Mouse (Mus musculus): ENCODE results near the gene Prkce. TPM values are rescaled to one million over a fixed set of nuclear protein-coding genes. Genes with fewer than 3 reads are reported as not detected.

Prkce gene
- polyA plus RNA-seq, 1 experiment from 2014 or later = 9.0 TPM

DNA sequence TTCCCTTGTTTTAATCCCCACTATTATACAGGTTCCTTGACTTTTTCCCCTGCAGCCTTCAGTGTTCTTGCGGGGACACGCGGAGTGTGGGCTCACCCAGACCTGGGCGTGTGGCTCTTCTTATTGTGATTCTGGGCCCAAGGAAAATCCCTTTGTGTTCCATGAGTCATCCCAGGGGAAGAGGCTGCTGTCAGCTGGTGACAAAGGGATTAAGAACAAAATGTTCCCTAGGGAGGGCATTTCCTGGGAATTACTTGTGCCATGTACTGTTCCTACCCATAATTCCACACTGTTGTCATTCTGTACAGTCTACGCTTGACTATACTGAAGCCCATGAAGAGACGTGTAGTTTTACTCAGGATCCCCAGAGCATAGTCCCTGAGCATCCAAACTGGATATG lies 10.6 kb upstream of the Prkce start:
- 75% methylated on average over 6 of the region's 6 CpGs for WGBS
- Histone ChIP-seq H3K4me2 (no peak overlapping the region), H3K9me3 (no peaks in the 10 kb centered on the region)

DNA sequence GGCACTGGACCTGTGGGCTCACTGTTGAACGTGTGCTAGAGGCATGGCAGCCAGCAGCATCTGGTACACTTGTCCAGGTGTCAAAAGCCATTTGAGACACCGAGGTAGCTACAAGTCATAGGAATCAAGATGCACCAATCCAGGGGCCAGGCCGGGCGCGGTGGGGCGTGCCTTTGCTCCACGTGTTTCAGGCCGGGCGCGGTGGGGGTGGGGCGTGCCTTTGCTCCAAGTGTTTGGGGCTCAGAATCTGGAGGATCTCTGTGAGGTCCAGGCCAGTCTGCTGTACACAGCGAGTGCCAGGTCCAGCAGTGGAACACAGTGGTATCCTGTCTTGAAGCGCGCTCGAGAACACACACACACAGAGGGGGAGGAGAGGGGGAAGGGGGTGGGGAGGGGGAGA lies 4.9 kb upstream of the Prkce start:
- ATAC-seq (ENCODE audit: insufficient number of reproducible peaks, insufficient read depth, low FRiP score, low TSS enrichment, low read depth) = no peak
- Histone ChIP-seq H3K27ac (no peak overlapping the region), H3K36me3 (no peaks in the 10 kb centered on the region), H3K27me3 (no peaks in the 10 kb centered on the region), H3K9me3 (no peaks in the 10 kb centered on the region), H3K4me2 (no peak overlapping the region), H3K9ac (no peak overlapping the region), H3K4me1 (peaks cover 14% of the 10 kb centered on the region; the same call in 1 of the 2 replicates), H3K4me3 (no peak overlapping the region)
- WGBS = 46% methylated on average over 15 of the region's 15 CpGs

More for the DNA sequence above, 10.6 kb upstream of the Prkce start:
- Histone ChIP-seq H3K36me3 (no peaks in the 10 kb centered on the region), H3K27me3 (no peaks in the 10 kb centered on the region), H3K4me3 (no peak overlapping the region), H3K27ac (no peak overlapping the region), H3K4me1 (peaks cover 5% of the 10 kb centered on the region; the same call in 1 of the 2 replicates), H3K9ac (no peak overlapping the region)
- no peak for ATAC-seq (ENCODE audit: insufficient number of reproducible peaks, insufficient read depth, low FRiP score, low TSS enrichment, low read depth)

DNA sequence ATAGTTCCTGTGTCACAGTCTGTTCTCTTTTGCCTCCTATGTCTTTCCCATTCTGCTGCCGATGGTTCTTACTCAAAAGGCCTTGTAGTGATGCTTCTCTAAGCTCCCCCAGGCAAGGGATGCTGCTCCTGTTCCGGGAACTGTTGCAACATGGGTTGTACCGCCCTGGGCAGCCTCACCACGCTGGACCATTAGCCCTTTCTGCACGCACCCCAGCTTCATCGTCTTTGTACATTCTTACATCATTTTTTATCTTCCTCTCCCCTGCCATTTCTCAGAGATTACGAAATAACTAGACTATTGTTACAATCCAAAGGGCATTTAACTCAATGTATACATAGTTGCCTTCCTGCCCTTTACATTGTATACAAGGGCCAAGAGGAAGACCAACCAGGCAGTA lies 3.2 kb upstream of the Prkce start:
- Histone ChIP-seq H3K4me1 (peaks cover 25% of the 10 kb centered on the region), H3K4me3 (no peak overlapping the region), H3K9me3 (no peaks in the 10 kb centered on the region), H3K9ac (no peak overlapping the region), H3K4me2 (no peak overlapping the region), H3K27ac (no peak overlapping the region), H3K36me3 (no peaks in the 10 kb centered on the region), H3K27me3 (no peaks in the 10 kb centered on the region)
- 77% methylated on average over 7 of the region's 7 CpGs for WGBS
- no peak for ATAC-seq (ENCODE audit: insufficient number of reproducible peaks, insufficient read depth, low FRiP score, low TSS enrichment, low read depth)

DNA sequence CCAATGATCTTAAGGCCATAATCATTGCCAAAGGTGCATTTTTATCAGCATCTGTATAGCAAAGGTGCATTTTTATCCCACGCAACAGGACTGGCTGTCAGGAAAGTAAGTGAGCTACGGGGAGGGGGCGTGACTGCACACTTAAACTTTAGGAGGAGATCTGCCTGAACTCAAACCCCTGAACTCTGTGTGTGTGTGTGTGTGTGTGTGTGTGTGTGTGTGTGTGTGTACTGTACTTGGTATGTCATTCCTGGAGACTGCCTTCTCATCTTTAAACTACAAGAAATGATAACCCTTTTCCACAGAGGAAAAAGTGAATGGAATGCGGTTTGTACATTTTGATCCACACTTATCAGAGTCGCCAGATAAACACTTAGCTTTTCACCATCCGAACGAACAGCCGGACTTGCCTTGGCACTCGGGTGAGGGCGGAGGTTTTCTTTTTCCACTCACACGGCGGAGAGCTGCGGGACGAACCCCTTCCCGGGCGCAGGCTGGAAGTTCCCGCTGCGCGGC lies 1.5 kb upstream of the Prkce start:
- Histone ChIP-seq H3K4me3 (peak overlapping the region; percentile 75), H3K4me1 (peaks cover 42% of the 10 kb centered on the region), H3K27me3 (no peaks in the 10 kb centered on the region), H3K36me3 (no peaks in the 10 kb centered on the region), H3K9me3 (no peaks in the 10 kb centered on the region), H3K27ac (peak overlapping the region; percentile 98), H3K9ac (peak overlapping the region; percentile 92), H3K4me2 (peak overlapping the region; percentile 97)
- no peak for ATAC-seq (ENCODE audit: insufficient number of reproducible peaks, insufficient read depth, low FRiP score, low TSS enrichment, low read depth)
- WGBS = under 1% methylated on average over 19 of the region's 19 CpGs

DNA sequence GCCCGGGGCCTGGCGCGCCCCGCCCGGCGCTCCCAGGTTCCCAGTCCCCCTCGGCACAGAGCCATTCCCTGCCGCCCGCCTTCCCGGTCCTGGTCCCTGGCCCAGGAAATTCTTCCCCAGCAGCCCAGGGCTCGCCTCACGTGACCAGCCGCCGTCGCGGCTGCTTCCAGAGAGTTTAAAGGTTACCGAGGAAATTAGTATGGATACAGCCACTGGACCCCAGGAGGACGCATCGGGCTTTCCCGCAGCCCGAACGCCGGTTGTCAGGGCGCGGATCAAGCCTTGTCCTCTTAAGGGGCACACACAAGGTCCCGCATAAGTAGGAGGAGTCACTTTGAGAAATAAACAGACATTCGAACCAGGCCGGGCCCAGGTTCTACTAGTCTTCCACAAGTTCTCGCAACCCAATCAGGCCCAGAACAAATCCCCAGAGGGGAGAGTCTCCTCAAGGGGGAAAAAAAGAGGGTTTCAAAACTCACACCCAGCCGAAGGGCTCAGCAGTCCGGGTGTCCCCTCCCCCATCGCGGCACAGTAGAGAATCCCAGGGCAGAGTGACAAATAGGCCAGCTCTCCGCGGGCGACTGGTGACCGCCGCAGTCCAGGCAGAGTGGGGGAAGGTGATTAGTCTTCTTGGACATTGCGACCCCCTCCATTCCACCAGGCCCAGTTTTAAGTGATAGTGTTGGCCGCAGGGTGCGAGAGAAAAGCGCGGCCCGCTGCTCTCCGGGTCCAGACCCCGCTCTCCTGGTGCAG lies 842 bp upstream of the Prkce start:
- Histone ChIP-seq H3K9me3 (no peaks in the 10 kb centered on the region), H3K36me3 (no peaks in the 10 kb centered on the region), H3K4me3 (peak overlapping the region; percentile 75), H3K27ac (peak overlapping the region; percentile 98), H3K9ac (peak overlapping the region; percentile 92), H3K4me1 (peaks cover 41% of the 10 kb centered on the region), H3K4me2 (peak overlapping the region; percentile 97), H3K27me3 (no peaks in the 10 kb centered on the region)
- peak; percentile 50 for ATAC-seq (ENCODE audit: insufficient number of reproducible peaks, insufficient read depth, low FRiP score, low TSS enrichment, low read depth)
- WGBS = under 1% methylated on average over 46 of the region's 46 CpGs

DNA sequence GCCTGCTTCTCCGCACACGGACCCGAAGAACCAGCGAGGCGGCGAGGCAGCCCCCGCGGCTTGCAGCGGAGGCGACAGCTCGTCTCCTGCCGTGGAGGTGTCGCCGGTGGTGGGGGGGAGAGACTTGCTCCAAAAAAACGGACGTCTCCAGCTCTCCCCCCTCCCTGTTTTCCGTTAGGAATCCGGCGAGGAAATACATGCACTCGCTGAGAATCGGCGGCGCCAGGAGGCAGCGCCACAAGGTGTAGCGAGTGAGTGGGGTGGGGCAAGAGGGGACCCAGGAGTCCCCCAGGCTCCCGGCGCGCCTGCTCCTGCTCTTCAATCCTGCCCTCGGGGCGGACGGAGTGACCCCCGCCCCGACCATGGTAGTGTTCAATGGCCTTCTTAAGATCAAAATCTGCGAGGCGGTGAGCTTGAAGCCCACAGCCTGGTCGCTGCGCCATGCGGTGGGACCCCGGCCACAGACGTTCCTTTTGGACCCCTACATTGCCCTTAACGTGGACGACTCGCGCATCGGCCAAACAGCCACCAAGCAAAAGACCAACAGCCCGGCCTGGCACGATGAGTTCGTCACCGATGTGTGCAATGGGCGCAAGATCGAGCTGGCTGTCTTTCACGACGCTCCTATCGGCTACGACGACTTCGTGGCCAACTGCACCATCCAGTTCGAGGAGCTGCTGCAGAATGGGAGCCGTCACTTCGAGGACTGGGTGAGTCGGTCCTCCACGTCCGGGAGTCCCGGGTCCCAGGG lies 821 bp downstream of the Prkce start:
- Histone ChIP-seq H3K27me3 (no peaks in the 10 kb centered on the region), H3K4me2 (peak overlapping the region; percentile 97), H3K9me3 (no peaks in the 10 kb centered on the region), H3K27ac (peak overlapping the region; percentile 98), H3K36me3 (peaks cover 9% of the 10 kb centered on the region), H3K4me3 (peak overlapping the region; percentile 75), H3K4me1 (peaks cover 34% of the 10 kb centered on the region), H3K9ac (peak overlapping the region; percentile 92)
- no peak for ATAC-seq (ENCODE audit: insufficient number of reproducible peaks, insufficient read depth, low FRiP score, low TSS enrichment, low read depth)
- WGBS = under 1% methylated on average over 64 of the region's 64 CpGs

DNA sequence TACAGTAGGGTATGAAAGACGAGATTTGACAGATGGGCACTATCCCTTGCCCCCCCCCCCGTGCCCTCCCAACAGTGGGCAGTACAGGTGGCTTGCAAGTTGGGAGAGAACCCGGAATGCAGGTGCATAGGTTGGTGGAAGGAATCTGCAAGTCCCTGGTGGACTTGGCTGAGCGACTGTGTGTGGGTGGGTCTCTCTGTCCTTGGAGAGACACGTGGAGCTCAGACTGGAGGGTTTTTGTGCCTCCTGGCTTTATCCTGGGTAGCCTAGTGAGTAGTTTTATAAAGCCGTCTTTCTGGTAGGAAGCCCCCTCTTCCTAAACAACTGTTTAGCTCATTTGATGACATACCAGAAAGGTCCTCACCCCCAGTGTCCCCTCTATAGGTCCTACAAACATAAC lies 1.5 kb downstream of the Prkce start:
- Histone ChIP-seq H3K4me2 (peak overlapping the region; percentile 97), H3K4me3 (peak overlapping the region; percentile 75), H3K36me3 (peaks cover 16% of the 10 kb centered on the region), H3K9me3 (no peaks in the 10 kb centered on the region), H3K27me3 (no peaks in the 10 kb centered on the region), H3K9ac (peak overlapping the region; percentile 92), H3K27ac (no peak overlapping the region), H3K4me1 (peaks cover 34% of the 10 kb centered on the region)
- no peak for ATAC-seq (ENCODE audit: insufficient number of reproducible peaks, insufficient read depth, low FRiP score, low TSS enrichment, low read depth)
- 14% methylated on average over 6 of the region's 6 CpGs for WGBS

DNA sequence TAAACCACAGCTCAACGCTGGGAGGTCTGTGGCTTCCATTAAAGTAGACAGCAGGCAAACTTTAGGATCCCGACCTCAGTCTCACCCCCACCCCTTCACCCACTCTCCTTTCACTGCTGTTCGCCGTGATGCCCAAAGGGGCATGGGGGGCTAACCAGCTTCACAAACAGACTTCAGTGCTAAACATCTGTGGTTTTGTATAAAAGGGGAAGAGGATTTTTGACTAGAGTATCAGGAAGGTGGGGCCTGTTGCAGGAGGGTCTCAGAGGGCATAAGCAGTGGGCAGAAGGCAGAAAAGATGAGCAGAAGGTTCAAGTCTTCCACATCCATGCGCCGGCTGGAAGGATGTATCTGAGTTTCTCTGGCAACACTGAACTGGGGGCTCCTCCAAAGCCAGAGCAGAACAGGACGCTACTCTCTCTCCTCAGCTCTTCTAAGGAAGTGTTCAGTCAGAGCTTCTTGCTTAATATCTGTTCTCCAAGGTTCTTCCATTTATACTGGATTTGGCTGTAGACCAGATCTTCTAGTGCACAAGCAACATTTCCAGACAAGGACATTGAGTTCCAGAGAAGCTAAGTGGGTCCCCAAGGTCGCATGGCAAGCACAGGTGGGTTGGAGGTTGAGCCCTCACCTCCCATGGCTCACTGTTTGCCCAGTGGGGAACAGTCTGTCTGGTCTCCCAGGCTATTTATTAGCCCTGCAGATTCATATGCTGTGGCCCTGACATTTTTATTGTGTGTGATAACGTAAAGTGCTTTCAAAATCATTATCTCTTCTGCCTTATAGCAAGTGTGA lies 2.8 kb downstream of the Prkce start:
- ATAC-seq (ENCODE audit: insufficient number of reproducible peaks, insufficient read depth, low FRiP score, low TSS enrichment, low read depth) = no peak
- WGBS = 61% methylated on average over 9 of the region's 9 CpGs
- Histone ChIP-seq H3K27ac (no peak overlapping the region), H3K9me3 (no peaks in the 10 kb centered on the region), H3K4me2 (peak overlapping the region; percentile 97), H3K9ac (peak overlapping the region; percentile 92; the same call in 1 of the 2 replicates), H3K36me3 (peaks cover 18% of the 10 kb centered on the region), H3K4me1 (peaks cover 35% of the 10 kb centered on the region), H3K4me3 (peak overlapping the region; percentile 75), H3K27me3 (no peaks in the 10 kb centered on the region)

DNA sequence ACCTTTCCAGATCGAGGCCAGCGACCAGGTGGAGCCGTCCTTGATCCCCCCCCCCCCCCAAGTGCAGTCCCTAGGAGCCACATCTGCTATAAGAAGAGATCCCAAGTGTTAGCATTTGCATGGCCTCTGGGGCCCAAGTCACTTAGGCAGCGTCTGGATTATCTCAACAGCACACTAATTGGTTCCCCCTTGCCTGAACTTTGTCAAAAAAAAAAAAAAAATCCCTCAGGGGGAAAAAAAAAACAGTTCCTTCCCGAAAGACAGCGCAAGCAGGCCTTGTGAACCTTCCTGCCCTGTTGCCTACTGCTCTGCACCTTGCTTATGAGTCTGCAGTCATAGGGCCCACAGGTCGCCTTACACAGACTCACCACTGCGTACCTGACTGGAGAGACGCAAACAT lies 7.9 kb downstream of the Prkce start:
- Histone ChIP-seq H3K27me3 (no peaks in the 10 kb centered on the region), H3K4me1 (peaks cover 35% of the 10 kb centered on the region), H3K36me3 (peaks cover 18% of the 10 kb centered on the region), H3K9me3 (no peaks in the 10 kb centered on the region), H3K4me2 (no peak overlapping the region), H3K4me3 (no peak overlapping the region), H3K9ac (no peak overlapping the region), H3K27ac (no peak overlapping the region)
- no peak for ATAC-seq (ENCODE audit: insufficient number of reproducible peaks, insufficient read depth, low FRiP score, low TSS enrichment, low read depth)
- WGBS = 39% methylated on average over 9 of the region's 9 CpGs

DNA sequence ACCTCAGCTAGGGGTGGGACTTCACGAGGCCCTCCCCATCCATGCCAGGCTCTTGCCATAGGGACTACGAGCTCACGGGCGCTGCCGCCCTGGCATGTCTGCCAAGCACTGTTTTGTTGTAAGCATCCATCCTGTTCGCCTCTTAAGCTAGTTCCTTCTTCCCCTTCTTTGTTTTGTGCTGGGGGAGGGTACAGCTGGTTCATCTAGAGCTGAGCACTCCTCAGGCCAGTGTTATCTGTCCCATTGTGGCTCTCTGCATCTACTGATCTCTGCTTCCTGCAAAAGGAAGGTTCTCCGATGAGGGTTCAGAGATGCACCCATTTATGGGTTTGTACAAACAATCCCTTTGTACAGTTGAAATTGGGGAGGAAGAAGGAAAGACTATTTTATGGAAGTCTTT lies 9.1 kb downstream of the Prkce start:
- Histone ChIP-seq H3K36me3 (peaks cover 18% of the 10 kb centered on the region), H3K9me3 (no peaks in the 10 kb centered on the region), H3K4me1 (peaks cover 27% of the 10 kb centered on the region), H3K9ac (0 out of 2 replicates have a peak overlapping the region, but pooled peaks have one; percentile 16), H3K4me3 (no peak overlapping the region), H3K27me3 (no peaks in the 10 kb centered on the region), H3K4me2 (no peak overlapping the region), H3K27ac (no peak overlapping the region)
- ATAC-seq (ENCODE audit: insufficient number of reproducible peaks, insufficient read depth, low FRiP score, low TSS enrichment, low read depth) = no peak
- WGBS = 84% methylated on average over 7 of the region's 7 CpGs

DNA sequence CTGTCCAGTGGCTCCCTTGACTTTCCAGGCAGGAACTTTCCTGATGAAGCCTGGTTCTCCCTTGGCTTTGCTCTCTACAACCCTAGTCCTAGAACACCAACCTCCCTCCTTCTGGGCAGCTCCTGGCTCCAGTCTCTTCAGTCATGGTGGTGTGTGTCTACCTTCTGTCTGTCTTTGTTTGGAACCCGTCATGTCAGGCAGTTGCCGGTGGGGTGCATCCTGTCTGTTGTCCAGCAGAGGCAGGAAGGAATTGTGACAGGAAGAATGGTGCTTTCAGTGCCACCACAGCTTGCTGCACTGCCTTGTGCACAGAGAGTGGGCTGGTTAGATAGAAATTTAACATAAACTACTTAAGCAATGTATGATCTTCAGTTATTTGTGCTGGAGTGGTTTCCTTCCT lies 16.2 kb downstream of the Prkce start:
- Histone ChIP-seq H3K4me2 (no peak overlapping the region), H3K9me3 (no peaks in the 10 kb centered on the region), H3K4me3 (no peak overlapping the region), H3K36me3 (no peaks in the 10 kb centered on the region), H3K27ac (no peak overlapping the region), H3K27me3 (no peaks in the 10 kb centered on the region), H3K9ac (no peak overlapping the region), H3K4me1 (peaks cover 16% of the 10 kb centered on the region)
- 33% methylated on average over 2 of the region's 2 CpGs for WGBS
- ATAC-seq (ENCODE audit: insufficient number of reproducible peaks, insufficient read depth, low FRiP score, low TSS enrichment, low read depth) = no peak

All from embryonic facial prominence, embryonic 13.5 days (tissue).